Mouse (Mus musculus) left cerebral cortex, adult 2 months (tissue): Measurements from ENCODE around the gene Pdk3. TPM values are rescaled to one million over a fixed set of nuclear protein-coding genes. Genes with fewer than 3 reads are reported as not detected.

Source experiments
- DNase-seq, 2 experiments: peaks; one replicate each; pipeline ENCODE4 v3.0.0; 2021 to 2022; ENCODE audit warnings: low spot score in 2 of 2, mixed read lengths in 1 of 2; ENCODE audit errors: extremely low spot score in 1 of 2
- H3K27ac ChIP-seq: fragments of 200-600 bp; 2 replicates; pipeline ENCODE4 v1.8.1; 2022
- H3K4me3 ChIP-seq: fragments of 200-600 bp; 2 replicates; pipeline ENCODE4 v1.8.1; 2022
- CTCF ChIP-seq: fragments of 200-600 bp; IDR thresholded peaks from 2 replicates; pipeline ENCODE4 v1.8.1; 2022; ENCODE audit warnings: antibody characterized with exemption, mild to moderate bottlenecking, moderate library complexity
- intact Hi-C: fragments of 180-260 bp; cut with DNase I; formaldehyde crosslinking; loops from one replicate; pipeline ENCODE4 v1.15.1; 2025
- long read RNA-seq, 2 experiments: library from polyadenylated mRNA; stranded (forward); transcript quantifications; one replicate each; pipeline ENCODE4 v2.0.0; 2021; ENCODE audit warnings: borderline mapping rate in 2 of 2
- total RNA-seq, 2 experiments: library from RNA; stranded (reverse); gene quantifications; 2 replicates each; pipeline ENCODE4 v1.2.3; 2021

Gene Pdk3
- total RNA-seq, result 10 to 100 TPM; 40.7 to 41.5 TPM
- long read RNA-seq, experiment 1, transcript Pdk3-201 (12 exons, 2,115 nt), result major isoform, 32 of 36 reads
- long read RNA-seq, experiment 1, partial matches to known transcripts, result 1 of 36 reads
- long read RNA-seq, experiment 1, other reads (novel, unspliced or antisense), result 3 of 36 reads
- long read RNA-seq, experiment 2, transcript Pdk3-201 (12 exons, 2,115 nt), result major isoform, 20 of 21 reads
- long read RNA-seq, experiment 2, partial matches to known transcripts, result 0 of 21 reads
- long read RNA-seq, experiment 2, other reads (novel, unspliced or antisense), result 1 of 21 reads

GRCm38 (mm10) chrX:93831561-93832336, at the start of gene Pdk3:
Gene Pdk3, minus strand, starts transcription at chrX:93832201.
- intact Hi-C loops, result no loop called here
- peak within 1 kb of the TSS; percentile 59 for H3K4me3 ChIP-seq
- peak; percentile 80 to 82 for DNase-seq
- TF ChIP-seq CTCF, result no peak
- H3K27ac ChIP-seq, result peak within 1 kb of the TSS; percentile 78

GRCm38 (mm10) chrX:93877634-93878016, 45.6 kb upstream of the Pdk3 start:
- intact Hi-C loops, result no loop called here
- DNase-seq, result no peak
- Histone ChIP-seq H3K27ac (no peak overlapping the region), H3K4me3 (no peak overlapping the region)
- TF ChIP-seq CTCF, result no peak

DNA sequence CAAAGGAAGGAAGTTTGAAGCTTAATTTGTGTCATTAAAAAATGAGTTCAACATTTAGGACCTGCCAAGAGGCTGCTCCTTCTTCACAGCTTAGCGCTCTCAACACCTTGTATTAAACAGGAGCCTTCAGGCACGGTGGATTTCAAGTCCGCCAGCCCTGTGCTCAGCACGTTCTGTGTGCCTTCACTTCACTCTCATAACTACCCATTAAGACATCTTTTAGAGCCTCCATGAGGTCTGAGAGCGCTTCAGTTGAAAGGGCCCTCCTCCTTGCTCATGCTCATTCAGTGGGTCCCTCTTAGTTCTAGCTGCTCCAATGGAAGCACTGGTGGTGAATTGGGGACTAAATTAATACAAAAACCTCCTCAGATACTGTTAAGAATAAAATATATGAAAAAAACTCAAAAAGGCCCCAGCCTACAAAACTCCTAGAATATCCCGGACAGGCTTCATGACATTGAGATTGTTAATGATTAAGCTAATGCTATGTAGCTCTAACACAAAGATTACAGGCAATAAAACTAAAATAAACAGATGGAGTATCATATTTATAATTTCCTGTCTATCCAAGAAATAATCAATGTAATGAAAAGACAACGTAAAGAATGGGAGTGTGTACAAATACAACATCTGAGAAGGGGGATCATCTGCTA, 45.1 kb upstream of the Pdk3 start:
- TF ChIP-seq CTCF, result no peak
- H3K4me3 ChIP-seq, result no peak overlapping the region
- H3K27ac ChIP-seq, result no peak overlapping the region
- no peak for DNase-seq
- intact Hi-C loops, result no loop called here

DNA sequence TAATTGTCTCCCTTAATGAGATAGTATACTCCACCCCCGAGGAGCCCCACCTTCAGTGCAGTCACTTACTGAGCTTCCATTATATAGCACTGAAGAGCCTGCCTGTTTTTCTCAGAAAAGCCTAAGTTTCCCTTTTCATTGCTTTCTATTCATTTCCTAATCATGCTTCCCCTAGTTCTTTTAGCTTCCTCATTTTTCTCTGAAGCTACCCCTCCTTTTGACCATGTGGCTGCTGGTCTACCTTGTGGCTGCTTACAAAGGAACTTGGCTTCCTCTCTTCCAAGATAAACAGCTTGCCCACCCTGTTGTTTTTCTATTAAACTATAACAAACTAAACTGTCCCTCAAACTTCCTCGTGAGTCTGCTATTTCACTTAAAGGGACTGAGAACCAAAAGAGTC, 31.4 kb upstream of the Pdk3 start:
- TF ChIP-seq CTCF, result no peak

GRCm38 (mm10) chrX:93862525-93863086, 30.6 kb upstream of the Pdk3 start:
- Histone ChIP-seq H3K27ac (no peak overlapping the region), H3K4me3 (no peak overlapping the region)
- intact Hi-C loops, result no loop called here
- DNase-seq, result no peak
- no peak for TF ChIP-seq CTCF

More for the DNA sequence above, 31.4 kb upstream of the Pdk3 start:
- DNase-seq, result no peak
- H3K4me3 ChIP-seq, result no peak overlapping the region
- intact Hi-C loops, result no loop called here
- H3K27ac ChIP-seq, result no peak overlapping the region

- no peak for TF ChIP-seq CTCF
- DNase-seq, result no peak
- Histone ChIP-seq H3K4me3 (no peak overlapping the region), H3K27ac (no peak overlapping the region)
- intact Hi-C loops, result no loop called here
These were observed 25.8 kb upstream of the Pdk3 start for GRCm38 (mm10) chrX:93857756-93858155.

- Histone ChIP-seq H3K4me3 (peak overlapping the region; percentile 59), H3K27ac (peak overlapping the region; percentile 78)
- no peak for TF ChIP-seq CTCF
- intact Hi-C loops, result no loop called here
- DNase-seq, result no peak
These were observed 410 bp upstream of the Pdk3 start for GRCm38 (mm10) chrX:93832337-93832884.

DNA sequence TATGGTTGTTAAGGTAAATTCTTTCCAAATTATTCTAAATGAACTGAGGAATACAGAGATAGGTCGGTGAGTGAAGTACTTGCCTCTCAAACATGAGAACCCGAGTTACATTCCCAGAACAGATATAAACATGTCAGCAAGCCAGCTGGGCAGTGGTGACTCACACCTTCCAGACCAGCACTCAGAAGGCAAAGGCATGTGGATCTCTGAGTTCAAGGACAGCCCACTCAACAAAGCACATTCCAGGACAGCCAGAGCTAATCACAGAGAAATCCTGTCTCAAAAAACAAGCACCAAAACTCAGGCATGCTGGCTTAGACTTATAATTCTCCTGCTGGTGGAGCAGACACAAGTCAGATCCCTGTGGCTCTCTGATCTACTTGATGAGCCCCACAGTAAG, 6.2 kb downstream of the Pdk3 start:
- no peak for DNase-seq
- intact Hi-C loops, result no loop called here

GRCm38 (mm10) chrX:93808040-93808439, 24.0 kb downstream of the Pdk3 start:
- TF ChIP-seq CTCF, result peak; percentile 47
- no peak overlapping the region for H3K27ac ChIP-seq
- no peak overlapping the region for H3K4me3 ChIP-seq
- DNase-seq, result no peak
- intact Hi-C loops, result no loop called here

More for the DNA sequence above, 6.2 kb downstream of the Pdk3 start:
- H3K4me3 ChIP-seq, result no peak overlapping the region
- TF ChIP-seq CTCF, result no peak
- no peak overlapping the region for H3K27ac ChIP-seq

- intact Hi-C loops, result no loop called here
- Histone ChIP-seq H3K4me3 (no peak overlapping the region), H3K27ac (no peak overlapping the region)
- DNase-seq, result peak in 1 of 2 experiments; percentile 24
- TF ChIP-seq CTCF, result peak; percentile 64
These were observed 38.8 kb downstream of the Pdk3 start for GRCm38 (mm10) chrX:93793168-93793567.

- H3K4me3 ChIP-seq, result no peak overlapping the region
- intact Hi-C loops, result no loop called here
- no peak overlapping the region for H3K27ac ChIP-seq
- no peak for TF ChIP-seq CTCF
- DNase-seq, result no peak
These were observed 42.4 kb downstream of the Pdk3 start for GRCm38 (mm10) chrX:93789562-93789961.
